Mouse (Mus musculus) olfactory bulb, adult 2 months (tissue): ENCODE data around the gene Ntng1.

Experiments
- CTCF ChIP-seq: fragments of 200-500 bp; IDR thresholded peaks from 2 replicates; pipeline ENCODE4 v1.5.1; 2012; ENCODE audit warnings: low read depth, mild to moderate bottlenecking, low read length, moderate library complexity; ENCODE audit not compliant: insufficient read depth
- POLR2A ChIP-seq: fragments of 200-500 bp; IDR thresholded peaks from 2 replicates; pipeline ENCODE4 v1.6.1; 2012; ENCODE audit warnings: mild to moderate bottlenecking, low read depth, low read length, moderate library complexity; ENCODE audit not compliant: insufficient read depth

DNA sequence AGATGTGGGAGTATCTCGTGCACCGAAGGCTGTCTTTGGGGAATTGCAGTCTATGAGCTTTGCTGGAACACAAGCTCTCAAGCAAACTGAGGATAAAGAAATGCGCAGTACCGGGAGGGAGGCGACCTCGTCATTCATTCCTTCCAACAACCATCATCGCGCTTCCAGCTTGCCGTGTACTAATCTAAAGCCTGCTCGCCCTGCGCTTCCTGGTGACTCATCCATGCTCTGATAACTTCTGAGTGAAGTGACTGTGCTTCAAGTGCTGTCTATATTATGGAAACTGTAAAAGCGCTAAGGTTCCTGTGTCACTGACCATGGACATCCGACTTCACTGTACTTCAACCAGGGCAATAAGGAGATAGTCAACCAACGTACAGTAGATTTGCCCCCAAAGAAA, 371.7 kb downstream of the Ntng1 start:
- no peak for TF ChIP-seq CTCF
- no peak for TF ChIP-seq POLR2A
